Mouse (Mus musculus): ENCODE data around the gene Slc26a6.
A peak's percentile ranks its signal among the peaks of the same experiment; 100 is the strongest.

The Slc26a6 gene

GRCm38 (mm10) chr9:108852976-108853375 lies at the start of gene Slc26a6:
Gene Slc26a6 (plus strand): TSS chr9:108853283.
- DNase-seq (ENCODE audit: low spot score in 2 of 2): no peak

GRCm38 (mm10) chr9:108805768-108806167 lies 47.3 kb upstream of the Slc26a6 start:
- DNase-seq (ENCODE audit: low spot score in 2 of 2): no peak

GRCm38 (mm10) chr9:108806379-108806778 lies 46.7 kb upstream of the Slc26a6 start:
- no peak for DNase-seq (ENCODE audit: low spot score in 2 of 2)

- DNase-seq (ENCODE audit: low spot score in 2 of 2): peak in 1 of 2 experiments; percentile 40
These were observed 46.3 kb upstream of the Slc26a6 start for GRCm38 (mm10) chr9:108806831-108807230.

- DNase-seq (ENCODE audit: low spot score in 2 of 2): peak in 1 of 2 experiments; percentile 50
These were observed 45.4 kb upstream of the Slc26a6 start for GRCm38 (mm10) chr9:108807674-108808073.

GRCm38 (mm10) chr9:108808163-108808665 lies 44.9 kb upstream of the Slc26a6 start, which contains the start of gene Nckipsd:
Gene Nckipsd (plus strand): TSS chr9:108808368.
- peak; percentile 98 for DNase-seq (ENCODE audit: low spot score in 2 of 2)

- DNase-seq (ENCODE audit: low spot score in 2 of 2): no peak
These were observed 43.9 kb upstream of the Slc26a6 start for GRCm38 (mm10) chr9:108809188-108809587.

GRCm38 (mm10) chr9:108809723-108810122 lies 43.4 kb upstream of the Slc26a6 start:
- no peak for DNase-seq (ENCODE audit: low spot score in 2 of 2)

- DNase-seq (ENCODE audit: low spot score in 2 of 2): no peak
These were observed 42.6 kb upstream of the Slc26a6 start for GRCm38 (mm10) chr9:108810516-108810915.

- DNase-seq (ENCODE audit: low spot score in 2 of 2): no peak
These were observed 37.5 kb upstream of the Slc26a6 start for GRCm38 (mm10) chr9:108815557-108815956.

- peak in 1 of 2 experiments; percentile 76 for DNase-seq (ENCODE audit: low spot score in 2 of 2)
These were observed 33.6 kb upstream of the Slc26a6 start for GRCm38 (mm10) chr9:108819495-108819894.

GRCm38 (mm10) chr9:108820077-108820476 lies 33.0 kb upstream of the Slc26a6 start:
- DNase-seq (ENCODE audit: low spot score in 2 of 2): no peak

- no peak for DNase-seq (ENCODE audit: low spot score in 2 of 2)
These were observed 28.9 kb upstream of the Slc26a6 start for GRCm38 (mm10) chr9:108824144-108824685.

GRCm38 (mm10) chr9:108824755-108825413 lies 28.2 kb upstream of the Slc26a6 start:
- no peak for DNase-seq (ENCODE audit: low spot score in 2 of 2)

GRCm38 (mm10) chr9:108825820-108826699 lies 27.0 kb upstream of the Slc26a6 start, which contains the start of gene Celsr3:
Gene Celsr3 (plus strand): TSS chr9:108826320.
- peak in 1 of 2 experiments; percentile 65 for DNase-seq (ENCODE audit: low spot score in 2 of 2)

GRCm38 (mm10) chr9:108826700-108827340 lies 26.3 kb upstream of the Slc26a6 start:
- DNase-seq (ENCODE audit: low spot score in 2 of 2): peak; percentile 78 to 80

- no peak for DNase-seq (ENCODE audit: low spot score in 2 of 2)
These were observed 25.6 kb upstream of the Slc26a6 start for GRCm38 (mm10) chr9:108827454-108827853.

- no peak for DNase-seq (ENCODE audit: low spot score in 2 of 2)
These were observed 25.2 kb upstream of the Slc26a6 start for GRCm38 (mm10) chr9:108827906-108828305.

GRCm38 (mm10) chr9:108831637-108832036 lies 21.4 kb upstream of the Slc26a6 start:
- peak in 1 of 2 experiments; percentile 33 for DNase-seq (ENCODE audit: low spot score in 2 of 2)

- DNase-seq (ENCODE audit: low spot score in 2 of 2): peak; percentile 41 to 86
These were observed 20.5 kb upstream of the Slc26a6 start for GRCm38 (mm10) chr9:108832390-108833108.

- DNase-seq (ENCODE audit: low spot score in 2 of 2): no peak
These were observed 10.1 kb upstream of the Slc26a6 start for GRCm38 (mm10) chr9:108842989-108843388.

All from spleen, postnatal 10 days (tissue).